Mouse (Mus musculus): ENCODE measurements around the gene Fam193a. TPM values are rescaled to one million over a fixed set of nuclear protein-coding genes. Genes with fewer than 3 reads are reported as not detected.
A peak's percentile ranks its signal among the peaks of the same experiment; 100 is the strongest.

Fam193a gene
- total and polyA plus RNA-seq, 2 experiments from 2014 or later = 9.6 to 36.9 TPM

DNA sequence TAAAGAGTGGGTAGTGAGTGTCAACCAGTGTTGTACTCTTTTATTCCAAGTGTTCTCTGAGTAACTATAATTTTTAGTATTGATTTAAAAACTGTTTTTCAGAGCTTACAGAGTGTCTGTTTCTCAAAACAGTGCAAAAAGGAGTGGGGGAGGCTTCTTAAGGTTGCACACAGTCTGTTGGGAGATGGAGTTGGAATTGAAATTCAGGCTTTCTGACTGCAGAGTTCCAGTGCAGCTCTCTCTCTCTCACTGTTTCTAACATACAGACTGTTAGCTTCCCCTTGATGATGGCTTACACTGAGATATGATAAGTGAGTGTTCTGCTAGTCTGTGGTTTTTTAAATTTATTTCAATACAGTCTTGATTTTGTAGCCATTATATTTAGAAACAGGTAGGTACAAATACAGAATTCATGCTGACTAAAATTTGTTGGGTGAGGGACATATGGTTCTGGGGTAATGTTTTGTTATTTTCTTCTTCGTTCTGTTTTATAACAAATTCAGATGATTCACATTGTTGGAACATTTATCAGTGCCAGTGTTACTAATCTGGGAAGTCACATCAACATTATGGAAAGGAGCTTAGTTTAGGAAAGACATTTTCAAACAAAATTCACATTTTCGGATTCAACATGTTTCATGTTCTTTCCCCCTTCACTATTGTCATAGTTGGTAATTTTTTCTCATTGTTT is 26.3 kb downstream of the Fam193a start:
- Histone ChIP-seq H3K27me3 (ENCODE audit: insufficient read depth, low read length) (no peaks in the 10 kb centered on the region), H3K4me2 (ENCODE audit: low read depth, low read length) (no peak overlapping the region), H3K4me1 (ENCODE audit: insufficient read depth, low read length) (no peaks in the 10 kb centered on the region), H3K9ac (replicated peaks; ENCODE audit: low read length) (no peak overlapping the region), H3K9me3 (ENCODE audit: low read length) (no peaks in the 10 kb centered on the region), H3K36me3 (ENCODE audit: insufficient read depth, low read length) (no peaks in the 10 kb centered on the region), H3K27ac (no peak overlapping the region), H3K4me3 (ENCODE audit: low read length) (no peak overlapping the region)
- ATAC-seq = no peak
- 87% methylated on average over 2 of the region's 2 CpGs for WGBS
- DNase-seq (ENCODE audit: low spot score) = no peak
- TF ChIP-seq CTCF (IDR thresholded peaks at IDR 0.05; ENCODE audit: low read depth) = no peak

DNA sequence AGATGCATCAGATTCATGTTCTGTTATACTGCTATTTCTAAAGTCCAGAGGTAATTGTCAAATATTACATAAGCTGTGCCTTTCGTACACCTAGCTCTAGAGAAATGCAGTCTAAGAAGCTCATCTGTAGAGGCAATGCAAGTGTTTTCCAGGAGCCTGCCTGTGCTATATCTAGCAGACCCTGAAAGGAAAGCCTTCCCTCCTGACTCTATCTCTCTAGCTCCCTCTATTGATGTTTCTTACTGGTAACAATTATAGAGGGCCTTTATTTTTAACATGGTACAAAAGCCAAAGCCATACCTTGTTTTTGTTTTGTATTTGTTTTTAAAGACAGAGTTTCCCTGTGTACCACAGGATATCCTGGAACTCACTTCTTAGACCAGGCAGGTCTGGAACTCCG is 28.1 kb downstream of the Fam193a start:
- no peak overlapping the region for H3K27ac ChIP-seq
- TF ChIP-seq CTCF (IDR thresholded peaks at IDR 0.05; ENCODE audit: low read depth) = peak; percentile 7; the same call in 1 of the 2 replicates
- no peak overlapping the region for H3K9ac ChIP-seq (replicated peaks; ENCODE audit: low read length)
- H3K9me3 ChIP-seq (ENCODE audit: low read length) = no peaks in the 10 kb centered on the region
- H3K4me3 ChIP-seq (ENCODE audit: low read length) = no peak overlapping the region
- H3K27me3 ChIP-seq (ENCODE audit: insufficient read depth, low read length) = no peaks in the 10 kb centered on the region
- DNase-seq (ENCODE audit: low spot score) (no peak), ATAC-seq (no peak)
- no peaks in the 10 kb centered on the region for H3K36me3 ChIP-seq (ENCODE audit: insufficient read depth, low read length)
- no peaks in the 10 kb centered on the region for H3K4me1 ChIP-seq (ENCODE audit: insufficient read depth, low read length)
- WGBS = 91% methylated on average over 2 of the region's 2 CpGs
- H3K4me2 ChIP-seq (ENCODE audit: low read depth, low read length) = no peak overlapping the region

DNA sequence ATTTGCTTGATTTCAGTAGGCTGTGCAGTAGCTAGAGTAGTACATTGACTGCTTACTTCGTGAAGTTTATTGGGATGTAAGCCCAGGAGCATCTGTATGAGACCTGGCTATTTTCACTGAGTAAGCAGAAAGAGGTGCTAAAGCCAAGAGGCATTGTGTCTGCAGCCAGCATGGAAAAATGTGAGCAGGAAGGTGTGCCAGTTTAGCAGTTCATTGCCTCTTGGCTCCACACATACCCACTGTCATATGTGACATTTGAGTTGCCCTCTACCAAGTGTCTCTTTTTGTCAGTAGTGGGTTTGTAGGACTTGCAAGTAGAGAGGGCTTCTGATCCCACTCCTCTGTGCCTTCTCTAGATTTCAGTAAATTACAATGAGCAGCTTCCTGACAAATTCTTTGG is 28.6 kb downstream of the Fam193a start:
- Histone ChIP-seq H3K36me3 (ENCODE audit: insufficient read depth, low read length) (no peaks in the 10 kb centered on the region), H3K9me3 (ENCODE audit: low read length) (no peaks in the 10 kb centered on the region), H3K4me3 (ENCODE audit: low read length) (no peak overlapping the region), H3K4me1 (ENCODE audit: insufficient read depth, low read length) (no peaks in the 10 kb centered on the region), H3K27ac (no peak overlapping the region), H3K27me3 (ENCODE audit: insufficient read depth, low read length) (no peaks in the 10 kb centered on the region), H3K4me2 (ENCODE audit: low read depth, low read length) (no peak overlapping the region), H3K9ac (replicated peaks; ENCODE audit: low read length) (no peak overlapping the region)
- DNase-seq (ENCODE audit: low spot score) (no peak), ATAC-seq (no peak)
- WGBS = 56% methylated on average over 1 of the region's 1 CpGs
- TF ChIP-seq CTCF (IDR thresholded peaks at IDR 0.05; ENCODE audit: low read depth) = no peak

GRCm38 (mm10) chr5:34407366-34407918 is 37.7 kb downstream of the Fam193a start:
- H3K36me3 ChIP-seq (ENCODE audit: insufficient read depth, low read length) = no peaks in the 10 kb centered on the region
- H3K4me2 ChIP-seq (ENCODE audit: low read depth, low read length) = no peak overlapping the region
- no peaks in the 10 kb centered on the region for H3K4me1 ChIP-seq (ENCODE audit: insufficient read depth, low read length)
- no peaks in the 10 kb centered on the region for H3K27me3 ChIP-seq (ENCODE audit: insufficient read depth, low read length)
- H3K27ac ChIP-seq = peak overlapping the region; percentile 45; the same call in 1 of the 2 replicates
- H3K4me3 ChIP-seq (ENCODE audit: low read length) = no peak overlapping the region
- DNase-seq (ENCODE audit: low spot score) (no peak), ATAC-seq (no peak)
- WGBS = 92% methylated on average over 6 of the region's 6 CpGs
- H3K9ac ChIP-seq (replicated peaks; ENCODE audit: low read length) = no peak overlapping the region
- H3K9me3 ChIP-seq (ENCODE audit: low read length) = no peaks in the 10 kb centered on the region
- TF ChIP-seq CTCF (IDR thresholded peaks at IDR 0.05; ENCODE audit: low read depth) = no peak

DNA sequence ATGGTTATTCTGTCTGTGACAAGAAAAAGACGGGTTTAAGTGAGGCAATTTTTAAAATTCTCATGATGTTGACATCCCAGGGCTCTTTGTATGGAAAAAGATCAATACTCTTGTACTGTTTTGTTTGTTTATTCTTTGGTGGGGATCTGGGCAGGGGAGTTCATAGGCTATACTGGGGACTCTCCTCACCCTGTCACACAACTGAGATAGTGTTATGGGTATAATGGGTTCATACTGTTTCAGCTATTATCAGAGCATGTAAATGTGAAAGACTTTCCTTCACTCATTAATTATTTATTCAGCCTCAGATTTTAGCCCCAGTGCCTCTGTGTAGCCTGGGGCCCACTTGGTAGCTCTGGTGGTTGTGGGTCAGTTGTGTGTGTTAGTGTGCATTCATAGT is 39.3 kb downstream of the Fam193a start:
- ATAC-seq (no peak), DNase-seq (ENCODE audit: low spot score) (no peak)
- TF ChIP-seq CTCF (IDR thresholded peaks at IDR 0.05; ENCODE audit: low read depth) = no peak
- no peaks in the 10 kb centered on the region for H3K36me3 ChIP-seq (ENCODE audit: insufficient read depth, low read length)
- no peak overlapping the region for H3K27ac ChIP-seq
- H3K9ac ChIP-seq (replicated peaks; ENCODE audit: low read length) = no peak overlapping the region
- H3K4me3 ChIP-seq (ENCODE audit: low read length) = no peak overlapping the region
- H3K4me1 ChIP-seq (ENCODE audit: insufficient read depth, low read length) = no peaks in the 10 kb centered on the region
- H3K4me2 ChIP-seq (ENCODE audit: low read depth, low read length) = no peak overlapping the region
- WGBS = 70% methylated on average over 1 of the region's 1 CpGs
- H3K9me3 ChIP-seq (ENCODE audit: low read length) = no peaks in the 10 kb centered on the region
- H3K27me3 ChIP-seq (ENCODE audit: insufficient read depth, low read length) = no peaks in the 10 kb centered on the region

DNA sequence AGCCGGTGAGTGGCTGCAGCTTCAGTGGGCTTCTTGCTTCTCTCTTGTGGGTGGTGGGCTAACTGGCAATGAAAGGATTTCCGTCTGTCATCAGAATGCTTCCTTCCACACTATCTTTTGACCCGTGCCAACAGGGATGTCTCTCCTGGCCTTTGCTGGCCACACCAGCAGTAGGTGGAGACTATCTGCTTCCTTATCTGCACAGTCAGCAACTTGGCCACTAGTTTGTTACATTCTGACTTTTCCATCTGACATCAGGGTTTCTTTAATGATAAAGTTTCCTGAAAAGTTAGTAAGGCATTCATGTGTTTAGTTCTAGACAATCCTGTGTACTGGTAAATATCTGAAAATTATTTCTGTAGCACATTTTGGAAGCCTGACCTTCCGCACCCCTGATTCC is 41.1 kb downstream of the Fam193a start:
- Histone ChIP-seq H3K4me2 (ENCODE audit: low read depth, low read length) (no peak overlapping the region), H3K4me3 (ENCODE audit: low read length) (no peak overlapping the region), H3K9me3 (ENCODE audit: low read length) (no peaks in the 10 kb centered on the region), H3K9ac (replicated peaks; ENCODE audit: low read length) (no peak overlapping the region), H3K27me3 (ENCODE audit: insufficient read depth, low read length) (no peaks in the 10 kb centered on the region), H3K36me3 (ENCODE audit: insufficient read depth, low read length) (no peaks in the 10 kb centered on the region), H3K4me1 (ENCODE audit: insufficient read depth, low read length) (no peaks in the 10 kb centered on the region), H3K27ac (no peak overlapping the region)
- 88% methylated on average over 4 of the region's 4 CpGs for WGBS
- no peak for TF ChIP-seq CTCF (IDR thresholded peaks at IDR 0.05; ENCODE audit: low read depth)
- DNase-seq (ENCODE audit: low spot score) (no peak), ATAC-seq (no peak)

DNA sequence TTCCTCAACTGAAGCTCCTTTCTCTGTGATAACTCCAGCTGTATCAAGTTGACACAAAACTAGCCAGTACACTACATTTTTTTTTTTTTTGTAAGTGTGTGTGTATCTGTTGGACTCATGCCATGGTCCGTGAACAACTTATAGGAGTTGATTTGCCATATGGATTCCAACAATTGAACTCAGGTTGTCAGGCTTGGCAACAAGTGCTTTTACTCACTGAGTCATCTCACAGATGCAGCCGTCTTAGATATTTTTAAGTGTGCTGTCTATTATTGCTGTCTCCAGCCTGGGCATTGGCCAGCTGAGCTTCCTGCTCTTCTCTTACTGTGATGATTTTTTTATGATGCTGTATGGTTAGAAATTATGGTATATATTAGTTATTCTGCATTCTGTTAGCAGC is 44.2 kb downstream of the Fam193a start:
- no peak for TF ChIP-seq CTCF (IDR thresholded peaks at IDR 0.05; ENCODE audit: low read depth)
- no peaks in the 10 kb centered on the region for H3K27me3 ChIP-seq (ENCODE audit: insufficient read depth, low read length)
- no peaks in the 10 kb centered on the region for H3K9me3 ChIP-seq (ENCODE audit: low read length)
- ATAC-seq (no peak), DNase-seq (ENCODE audit: low spot score) (no peak)
- WGBS = 74% methylated on average over 2 of the region's 2 CpGs
- H3K36me3 ChIP-seq (ENCODE audit: insufficient read depth, low read length) = no peaks in the 10 kb centered on the region
- no peak overlapping the region for H3K27ac ChIP-seq
- H3K4me3 ChIP-seq (ENCODE audit: low read length) = no peak overlapping the region
- no peak overlapping the region for H3K4me2 ChIP-seq (ENCODE audit: low read depth, low read length)
- no peak overlapping the region for H3K9ac ChIP-seq (replicated peaks; ENCODE audit: low read length)
- H3K4me1 ChIP-seq (ENCODE audit: insufficient read depth, low read length) = no peaks in the 10 kb centered on the region
